11 mouse cellular contexts compared by ENCODE assay signal in the genomic region with DNA sequence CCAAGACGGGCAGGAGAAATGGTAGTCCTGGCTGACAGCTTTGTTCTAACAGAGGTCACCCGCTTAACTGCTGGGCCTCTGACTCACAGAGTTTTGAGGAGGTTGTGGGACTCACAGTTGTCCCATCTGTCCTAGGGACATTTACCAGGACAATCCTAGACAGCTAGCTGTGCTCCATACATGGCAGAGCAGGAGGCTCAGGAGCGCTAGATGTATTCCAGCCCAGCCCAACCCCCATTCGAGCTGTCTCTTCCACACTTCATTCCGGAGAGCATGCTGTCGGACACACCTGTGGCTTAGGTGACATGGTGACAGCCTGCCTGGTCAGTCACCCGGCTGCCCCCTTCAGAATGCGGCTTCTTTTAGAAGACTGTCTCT. TPM values are rescaled to one million over a fixed set of nuclear protein-coding genes. Genes with fewer than 3 reads are reported as not detected.
DNase-seq lines count a peak whose midpoint lies in the region; ATAC-seq and TF ChIP-seq lines count a peak whose summit lies in the region.
"Had no signal": no experiment of that assay in that cellular context is flagged by ENCODE, and none has a peak within 500 bp of the region (broad histone marks: within the 10 kb centered on the region; RNA-seq: fewer than 3 reads in every experiment).

No protein-coding gene starts in this region.

- H3K27me3 ChIP-seq in hindbrain, embryonic 14.5 days (ENCODE audit: control insufficient read depth, insufficient read depth, low read length): no peaks in the 10 kb centered on the region
- H3K27me3 ChIP-seq in hindbrain, embryonic 11.5 days (ENCODE audit: control insufficient read depth, insufficient read depth, low read length): no peaks in the 10 kb centered on the region
- H3K27me3 ChIP-seq in limb, embryonic 15.5 days: no peaks in the 10 kb centered on the region
- H3K27me3 ChIP-seq: neural tube, embryonic 12.5 days; Patski had no signal

- peak; percentile 20; the same call in 1 of the 2 replicates for TF ChIP-seq POLR2A in bone marrow macrophage, adult 2 months (IDR thresholded peaks at IDR 0.05; ENCODE audit: borderline replicate concordance, low read depth, low read length)

- no peak overlapping the region; the same call in 1 of the 2 replicates for H3K4me2 ChIP-seq in hindbrain, embryonic 14.5 days (replicated peaks)
- no peak overlapping the region for H3K4me2 ChIP-seq in hindbrain, embryonic 11.5 days (replicated peaks; ENCODE audit: low read depth, low read length)
- no peak overlapping the region for H3K4me2 ChIP-seq in limb, embryonic 15.5 days
- H3K4me2 ChIP-seq: neural tube, embryonic 12.5 days had no signal

- H3K4me1 ChIP-seq in hindbrain, embryonic 14.5 days (replicated peaks; ENCODE audit: control insufficient read depth, insufficient read depth, low read length): peaks cover 17% of the 10 kb centered on the region
- H3K4me1 ChIP-seq in hindbrain, embryonic 11.5 days (replicated peaks; ENCODE audit: control insufficient read depth, insufficient read depth, low read length): peaks cover 3% of the 10 kb centered on the region; the same call in 1 of the 2 replicates
- H3K4me1 ChIP-seq in bone marrow macrophage, adult 2 months (ENCODE audit: control insufficient read depth, insufficient read depth, low read length): peaks cover 71% of the 10 kb centered on the region
- H3K4me1 ChIP-seq in limb, embryonic 15.5 days: peaks cover 91% of the 10 kb centered on the region

- peak; percentile 66 for DNase-seq in cerebellum, adult 11-12 months
- DNase-seq in hindbrain, embryonic 14.5 days (ENCODE audit: low spot score): no peak
- no peak for DNase-seq in hindbrain, embryonic 11.5 days (ENCODE audit: low spot score)
- no peak for DNase-seq in frontal cortex, postnatal 36 days (ENCODE audit: low spot score in 2 of 2)
- DNase-seq in gastrocnemius, adult 8-10 months (ENCODE audit: low spot score in 2 of 2): no peak
- DNase-seq: gastrocnemius, postnatal 14 days had no signal

- H3K27ac ChIP-seq in hindbrain, embryonic 14.5 days: peak overlapping the region; percentile 16; the same call in 1 of the 2 replicates
- no peak overlapping the region; the same call in 1 of the 2 replicates for H3K27ac ChIP-seq in hindbrain, embryonic 11.5 days (ENCODE audit: low read depth, low read length)
- peak overlapping the region; percentile 95 for H3K27ac ChIP-seq in bone marrow macrophage, adult 2 months (ENCODE audit: insufficient read depth, low read depth, low read length)
- peak overlapping the region; percentile 87 for H3K27ac ChIP-seq in limb, embryonic 15.5 days
- H3K27ac ChIP-seq: neural tube, embryonic 12.5 days had no signal

- no peak overlapping the region for H3K4me3 ChIP-seq in hindbrain, embryonic 14.5 days (replicated peaks; ENCODE audit: low read length)
- no peak overlapping the region for H3K4me3 ChIP-seq in hindbrain, embryonic 11.5 days (ENCODE audit: low read depth, low read length)
- H3K4me3 ChIP-seq in bone marrow macrophage, adult 2 months (ENCODE audit: insufficient read depth, low read length): no peak overlapping the region
- H3K4me3 ChIP-seq in limb, embryonic 15.5 days: no peak overlapping the region
- H3K4me3 ChIP-seq: neural tube, embryonic 12.5 days had no signal

- no peaks in the 10 kb centered on the region for H3K36me3 ChIP-seq in hindbrain, embryonic 14.5 days (replicated peaks; ENCODE audit: control insufficient read depth, insufficient read depth)
- H3K36me3 ChIP-seq in hindbrain, embryonic 11.5 days (ENCODE audit: control insufficient read depth, insufficient read depth, low read length): no peaks in the 10 kb centered on the region
- H3K36me3 ChIP-seq in limb, embryonic 15.5 days: peaks cover 6% of the 10 kb centered on the region; the same call in 1 of the 2 replicates
- H3K36me3 ChIP-seq: neural tube, embryonic 12.5 days had no signal

- TF ChIP-seq CTCF in bone marrow macrophage, adult 2 months (IDR thresholded peaks at IDR 0.05; ENCODE audit: low read depth, low read length): no peak

- 75% methylated on average over 8 of the region's 8 CpGs for WGBS in hindbrain, embryonic 14.5 days
- WGBS in hindbrain, embryonic 11.5 days: 77% methylated on average over 8 of the region's 8 CpGs
- WGBS in limb, embryonic 15.5 days: 56% methylated on average over 8 of the region's 8 CpGs

- no peaks in the 10 kb centered on the region for H3K9me3 ChIP-seq in hindbrain, embryonic 14.5 days (ENCODE audit: control insufficient read depth, low read length)
- no peaks in the 10 kb centered on the region for H3K9me3 ChIP-seq in hindbrain, embryonic 11.5 days (ENCODE audit: control insufficient read depth, low read length)
- no peaks in the 10 kb centered on the region for H3K9me3 ChIP-seq in limb, embryonic 15.5 days
- H3K9me3 ChIP-seq: neural tube, embryonic 12.5 days had no signal

- 0 out of 2 replicates have a peak overlapping the region, but pooled peaks have one; percentile 18 for H3K9ac ChIP-seq in hindbrain, embryonic 14.5 days
- H3K9ac ChIP-seq in hindbrain, embryonic 11.5 days (ENCODE audit: low read depth, low read length): no peak overlapping the region
- no peak overlapping the region for H3K9ac ChIP-seq in limb, embryonic 15.5 days

- ATAC-seq in cerebellum, adult (ENCODE audit: insufficient number of reproducible peaks, low FRiP score, low TSS enrichment): no peak
- ATAC-seq in hindbrain, embryonic 14.5 days (ENCODE audit: low FRiP score): no peak
- ATAC-seq in hindbrain, embryonic 11.5 days (ENCODE audit: low FRiP score): no peak
- no peak for ATAC-seq in limb, embryonic 15.5 days (ENCODE audit: insufficient number of reproducible peaks, low FRiP score, low TSS enrichment, low read depth)
- ATAC-seq: Patski had no signal

RNA-seq across cellular contexts. Expression of a gene that starts 22.9 kb away (rescaled TPM):
- 11.3 and 12.2 TPM in 2 replicates for polyA plus RNA-seq in hindbrain, embryonic 14.5 days (2014; fragmentation: Nextera tagmentation; extraction: Ambion mirVana)
- 9.0 and 10.1 TPM in 2 replicates for polyA plus RNA-seq in hindbrain, embryonic 11.5 days (2014; fragmentation: Nextera tagmentation; extraction: Ambion mirVana)
- 109 and 121 TPM in 2 replicates for polyA plus RNA-seq in bone marrow macrophage, adult 2 months (2012; ENCODE audit: insufficient read depth, insufficient read length, missing spikeins)
- polyA plus RNA-seq in limb, embryonic 15.5 days (2015; fragmentation: Nextera tagmentation; extraction: Ambion mirVana): 52.6 and 55.7 TPM in 2 replicates
- 10 to 100 TPM; 76.0 to 89.9 (median 78.1) TPM for total RNA-seq in gastrocnemius, adult 8-10 months (2022)

RNA-seq across cellular contexts. Expression of a gene that starts 29.9 kb away (rescaled TPM):
- 952 and 1,000 TPM in 2 replicates for polyA plus RNA-seq in hindbrain, embryonic 14.5 days (2014; fragmentation: Nextera tagmentation; extraction: Ambion mirVana)
- polyA plus RNA-seq in hindbrain, embryonic 11.5 days (2014; fragmentation: Nextera tagmentation; extraction: Ambion mirVana): 1,244 and 1,247 TPM in 2 replicates
- 1,563 and 1,614 TPM in 2 replicates for polyA plus RNA-seq in bone marrow macrophage, adult 2 months (2012; ENCODE audit: insufficient read depth, insufficient read length, missing spikeins)
- 1,505 and 1,752 TPM in 2 replicates for polyA plus RNA-seq in limb, embryonic 15.5 days (2015; fragmentation: Nextera tagmentation; extraction: Ambion mirVana)
- 100 to 1,000 TPM; 566 to 724 (median 629) TPM for total RNA-seq in gastrocnemius, adult 8-10 months (2022)

RNA-seq across cellular contexts. Expression of a gene that starts 35.7 kb away (rescaled TPM):
- 40.5 and 45.2 TPM in 2 replicates for polyA plus RNA-seq in hindbrain, embryonic 14.5 days (2014; fragmentation: Nextera tagmentation; extraction: Ambion mirVana)
- polyA plus RNA-seq in hindbrain, embryonic 11.5 days (2014; fragmentation: Nextera tagmentation; extraction: Ambion mirVana): 31.8 and 39.4 TPM in 2 replicates
- 20.3 and 21.0 TPM in 2 replicates for polyA plus RNA-seq in bone marrow macrophage, adult 2 months (2012; ENCODE audit: insufficient read depth, insufficient read length, missing spikeins)
- 32.9 and 36.3 TPM in 2 replicates for polyA plus RNA-seq in limb, embryonic 15.5 days (2015; fragmentation: Nextera tagmentation; extraction: Ambion mirVana)
- total RNA-seq in gastrocnemius, adult 8-10 months (2022): 10 to 100 TPM; 28.1 to 31.2 (median 30.6) TPM

RNA-seq across cellular contexts. Expression of a gene that starts 44.8 kb away (rescaled TPM):
- polyA plus RNA-seq in hindbrain, embryonic 14.5 days (2014; fragmentation: Nextera tagmentation; extraction: Ambion mirVana): 19.1 and 20.3 TPM in 2 replicates
- 21.3 and 23.1 TPM in 2 replicates for polyA plus RNA-seq in hindbrain, embryonic 11.5 days (2014; fragmentation: Nextera tagmentation; extraction: Ambion mirVana)
- polyA plus RNA-seq in bone marrow macrophage, adult 2 months (2012; ENCODE audit: insufficient read depth, insufficient read length, missing spikeins): 15.6 and 17.8 TPM in 2 replicates
- 24.9 and 26.5 TPM in 2 replicates for polyA plus RNA-seq in limb, embryonic 15.5 days (2015; fragmentation: Nextera tagmentation; extraction: Ambion mirVana)
- total RNA-seq in gastrocnemius, adult 8-10 months (2022): 10 to 100 TPM in 1 of 4 experiments, 1 to 10 TPM in 3; 7.2 to 13.5 (median 9.4) TPM
